Mouse (Mus musculus) layer of hippocampus, postnatal 25 days (tissue): ENCODE results near the gene Sik2. TPM values are rescaled to one million over a fixed set of nuclear protein-coding genes. Genes with fewer than 3 reads are reported as not detected.
A peak's percentile ranks its signal among the peaks of the same experiment; 100 is the strongest.

Source experiments
- DNase-seq, 2 experiments: peaks; one replicate each; pipeline ENCODE4 v3.0.0; 2022; ENCODE audit warnings: mixed read lengths in 2 of 2, low spot score in 1 of 2; ENCODE audit errors: extremely low spot score in 1 of 2
- total RNA-seq, 2 experiments: library from RNA; stranded (reverse); gene quantifications; 2 replicates each; pipeline ENCODE4 v1.2.3; 2021

Sik2 gene
- total RNA-seq, 2 experiments from 2014 or later = 36.0 to 38.3 TPM

GRCm38 (mm10) chr9:50920933-50921895 is 87.7 kb downstream of the Sik2 start:
- no peak for DNase-seq

GRCm38 (mm10) chr9:50919554-50919953 is 89.3 kb downstream of the Sik2 start:
- no peak for DNase-seq

GRCm38 (mm10) chr9:50918131-50918530 is 90.7 kb downstream of the Sik2 start:
- DNase-seq = no peak

GRCm38 (mm10) chr9:50911861-50912515 is 96.9 kb downstream of the Sik2 start:
- DNase-seq = no peak

- no peak for DNase-seq
These were observed 103.6 kb downstream of the Sik2 start for GRCm38 (mm10) chr9:50905321-50905720.

DNA sequence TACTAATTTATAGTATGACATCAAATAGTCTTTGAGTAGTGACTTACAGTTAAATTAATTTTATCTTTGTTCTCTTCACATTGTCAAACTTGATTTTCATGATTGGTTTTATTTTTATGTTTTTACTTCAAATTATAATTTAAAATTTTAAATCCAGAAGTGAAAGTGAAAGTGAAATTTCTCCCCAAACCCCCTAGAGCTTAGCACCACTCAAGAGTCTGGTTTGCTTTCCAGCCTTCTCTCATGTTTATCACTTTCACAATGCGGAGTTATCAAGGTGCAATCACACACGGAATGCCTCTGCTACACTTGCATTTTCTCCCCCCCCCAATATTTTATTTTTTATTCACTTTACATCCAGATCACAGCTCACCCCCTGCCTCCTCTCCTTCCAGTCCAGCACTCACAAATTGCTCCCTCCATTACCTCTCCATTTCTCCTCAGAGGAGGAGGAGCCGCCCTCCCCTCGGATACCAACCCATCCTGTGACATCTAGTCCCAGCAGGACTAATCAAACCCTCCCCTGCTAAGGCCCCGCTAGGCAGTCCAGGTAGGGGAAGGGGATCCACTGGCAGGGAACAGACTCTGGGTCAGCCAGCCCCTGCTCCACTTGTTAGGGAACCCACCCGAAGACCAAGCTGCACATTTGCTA is 104.6 kb downstream of the Sik2 start:
- no peak for DNase-seq

DNA sequence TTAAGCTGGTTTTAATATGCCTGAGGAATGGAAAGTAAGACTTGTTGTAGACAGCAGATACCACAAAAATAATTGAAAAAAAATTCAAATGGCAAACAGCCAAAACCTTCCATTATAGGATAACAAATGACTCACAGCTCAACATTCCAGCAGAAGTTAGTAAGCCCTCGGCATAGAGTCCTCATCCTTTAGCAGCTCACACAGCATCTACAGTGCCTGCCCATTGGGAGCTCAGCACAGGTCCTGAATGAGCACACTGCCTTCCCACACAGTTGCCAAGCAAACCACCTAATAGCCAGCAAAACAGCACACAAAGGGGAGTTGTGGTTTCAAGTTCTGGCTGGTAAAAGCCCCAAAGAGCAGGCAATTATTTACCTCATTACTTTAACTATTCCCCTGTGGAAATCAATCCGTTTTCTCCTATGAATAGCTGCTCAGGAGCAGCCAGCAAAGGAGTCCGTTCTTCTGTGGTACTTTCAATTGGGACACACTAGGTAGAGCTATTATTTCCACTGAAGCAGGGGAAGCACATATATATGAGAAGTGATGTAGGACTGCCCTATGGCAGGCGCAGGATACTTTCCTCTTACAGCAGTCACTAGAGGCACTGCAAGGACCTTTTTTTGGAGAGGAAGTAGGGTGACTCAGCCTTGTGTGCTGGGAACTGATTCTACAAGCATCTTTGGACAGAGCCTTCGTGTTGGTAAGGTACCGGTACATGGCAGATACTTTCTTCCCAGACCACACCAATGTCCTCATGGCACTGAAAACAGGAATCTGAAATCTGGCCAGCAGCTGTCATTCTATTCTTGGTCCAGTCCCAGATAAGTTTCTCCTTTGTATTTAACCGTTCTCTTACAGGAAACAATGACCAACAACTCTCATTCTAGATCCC is 108.6 kb downstream of the Sik2 start:
- no peak for DNase-seq

- peak in 1 of 2 experiments; percentile 55 for DNase-seq
These were observed 115.2 kb downstream of the Sik2 start for GRCm38 (mm10) chr9:50893665-50894064.

DNA sequence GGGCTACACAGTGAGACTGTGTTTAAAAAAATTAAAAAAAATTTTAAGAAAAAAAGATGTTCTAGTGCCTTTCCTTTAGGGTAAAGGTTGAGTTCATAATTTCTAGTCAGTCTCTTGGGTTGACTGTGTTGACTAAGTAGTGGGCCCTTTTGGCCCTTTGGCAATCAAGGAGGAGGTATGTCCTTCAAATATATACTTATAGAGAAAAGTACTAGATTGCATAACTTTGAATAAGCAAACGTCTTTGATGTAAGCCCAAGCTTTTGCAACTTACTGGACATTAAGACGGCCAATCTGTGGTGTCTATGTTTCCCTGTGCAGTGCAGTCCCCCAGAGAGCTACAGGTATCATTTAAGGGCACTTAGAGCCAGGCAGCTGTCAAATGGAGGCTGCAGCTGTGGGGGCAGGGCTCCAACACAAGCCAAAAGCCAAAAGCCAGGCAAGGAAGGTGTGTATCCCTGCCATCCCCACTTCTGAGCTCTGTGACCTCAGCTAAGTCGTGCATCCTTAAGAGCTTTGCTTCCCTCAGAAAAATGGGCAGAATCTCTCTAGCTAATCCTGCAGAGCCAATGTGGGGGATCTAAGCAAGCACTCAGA is 118.3 kb downstream of the Sik2 start:
- DNase-seq = no peak

DNA sequence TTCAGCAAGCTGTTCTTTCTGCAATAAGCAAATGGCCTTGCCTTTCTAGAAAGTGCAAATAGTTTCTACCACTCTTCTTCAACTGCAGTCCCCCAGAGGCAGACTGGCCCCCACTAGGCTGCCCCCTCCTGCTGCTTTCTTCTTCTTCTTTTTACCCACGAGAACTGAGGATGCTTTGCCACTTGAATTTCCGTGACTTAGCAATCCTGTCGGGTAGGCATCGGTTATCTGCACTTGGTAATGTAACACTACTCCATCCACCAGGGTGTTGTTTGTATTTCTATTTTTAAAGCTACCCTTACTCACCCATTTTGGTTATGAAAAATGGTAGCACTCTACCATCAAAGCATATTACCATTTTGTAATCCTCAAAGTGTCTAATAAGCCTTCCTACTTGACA is 118.9 kb downstream of the Sik2 start:
- DNase-seq = no peak

- no peak for DNase-seq
These were observed 119.7 kb downstream of the Sik2 start for GRCm38 (mm10) chr9:50889211-50889610.

DNA sequence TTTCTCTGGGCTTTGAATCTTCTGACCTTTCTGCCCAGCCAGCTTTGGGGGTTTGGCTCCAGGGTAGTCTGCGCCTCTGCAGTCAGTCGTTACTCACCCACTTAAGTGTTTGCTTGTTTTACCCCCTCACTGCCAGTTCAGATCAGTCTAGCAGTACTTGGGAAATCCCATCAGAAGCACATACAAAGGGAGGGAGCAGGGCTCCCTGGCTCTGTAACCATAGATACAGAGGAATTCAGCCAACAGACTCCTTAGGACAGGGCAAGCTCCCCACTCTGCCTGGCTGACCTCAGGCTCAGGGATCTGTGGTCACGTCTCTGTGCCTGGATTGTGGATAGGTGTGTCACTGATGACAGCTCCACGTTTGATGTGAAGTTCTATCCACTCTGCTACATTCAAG is 121.5 kb downstream of the Sik2 start:
- no peak for DNase-seq

- no peak for DNase-seq
These were observed 122.0 kb downstream of the Sik2 start for GRCm38 (mm10) chr9:50886870-50887269.

- no peak for DNase-seq
These were observed 123.3 kb downstream of the Sik2 start for GRCm38 (mm10) chr9:50885600-50885987.

- DNase-seq = no peak
These were observed 123.9 kb downstream of the Sik2 start for GRCm38 (mm10) chr9:50884741-50885599.

DNA sequence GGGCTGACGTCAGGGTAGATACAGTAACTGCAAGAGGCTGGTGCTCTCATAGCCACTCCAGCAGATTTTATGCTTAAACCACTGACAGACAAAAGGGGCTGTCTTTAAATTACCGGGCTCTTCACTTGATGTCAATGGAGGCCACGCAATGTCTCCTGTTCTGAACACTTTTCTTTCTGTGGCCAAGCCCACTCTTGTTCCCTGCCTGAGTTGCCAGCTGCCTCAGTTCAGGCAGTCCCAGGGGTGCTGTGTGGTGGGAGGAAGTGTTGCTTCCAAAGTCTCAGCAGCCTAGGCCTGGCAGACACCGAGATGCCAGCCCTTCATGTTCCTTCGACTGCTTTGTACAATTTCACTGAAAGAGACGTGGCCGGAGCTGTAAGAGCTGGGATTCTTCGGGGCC is 124.8 kb downstream of the Sik2 start:
- no peak for DNase-seq

DNA sequence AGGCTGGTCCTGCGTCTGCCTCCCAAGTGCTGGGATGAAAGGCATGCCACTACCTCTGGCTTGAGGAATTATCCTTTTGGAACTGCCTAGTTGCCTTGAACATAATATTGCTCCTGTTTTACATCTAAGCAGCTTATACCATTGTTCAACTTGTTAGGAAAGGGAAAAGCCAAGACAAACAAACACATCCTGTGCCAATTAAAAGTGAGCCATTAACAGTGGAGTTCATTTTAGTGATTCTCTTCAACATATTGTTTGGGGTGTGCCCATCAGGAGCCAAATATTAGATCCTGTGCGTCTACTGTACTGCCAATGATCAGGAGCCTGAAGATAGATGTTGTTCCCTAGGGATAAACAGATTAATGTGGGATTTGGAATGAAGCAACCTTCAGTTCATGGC is 126.7 kb downstream of the Sik2 start:
- DNase-seq = no peak

DNA sequence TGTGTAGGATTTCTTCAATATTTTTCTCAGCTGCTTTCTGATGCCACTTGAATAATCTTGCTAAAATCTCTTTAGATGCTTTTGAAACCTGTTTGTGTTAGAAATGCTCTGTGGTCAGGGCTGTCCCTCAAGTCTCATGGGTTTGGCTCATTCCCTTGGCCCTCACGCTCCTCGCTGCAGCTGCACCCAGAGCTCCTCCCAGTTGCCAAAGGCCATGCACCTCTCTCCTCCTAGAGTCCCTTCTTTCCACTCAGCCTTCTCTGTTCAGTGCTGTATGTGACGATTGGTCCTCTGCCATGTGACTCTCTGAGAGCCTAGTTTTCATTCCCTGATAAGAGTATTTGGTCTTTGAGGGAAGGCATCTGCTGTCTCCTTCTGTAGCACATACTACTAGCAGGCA is 131.4 kb downstream of the Sik2 start:
- DNase-seq = no peak

DNA sequence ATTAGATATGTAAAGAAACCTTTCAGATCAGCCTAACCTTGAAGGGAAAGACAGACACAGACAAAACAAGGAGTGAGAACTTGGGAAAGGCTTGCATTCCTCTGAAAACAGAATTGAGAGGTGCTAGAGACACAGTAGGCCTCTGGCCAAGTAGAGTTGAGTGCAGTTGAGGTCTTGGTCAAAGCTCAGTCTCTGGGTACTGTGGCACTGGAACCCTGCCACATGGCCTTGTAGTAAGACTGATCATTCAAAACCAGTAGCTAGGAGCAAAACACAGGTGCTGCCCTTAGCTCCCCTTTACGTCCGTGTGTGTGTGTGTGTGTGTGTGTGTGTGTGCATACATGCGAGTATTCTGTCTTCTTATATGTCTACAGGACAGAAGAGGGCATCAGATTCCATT is 132.6 kb downstream of the Sik2 start:
- no peak for DNase-seq
